Mouse (Mus musculus) hindbrain, embryonic 14.5 days (tissue): ENCODE measurements around the gene Tbata. TPM values are rescaled to one million over a fixed set of nuclear protein-coding genes. Genes with fewer than 3 reads are reported as not detected.

Source experiments
- ATAC-seq: fragments of 200-750 bp; cut with Nextera tagmentation; 2 replicates; pipeline ENCODE4 v1.8.0; 2017; ENCODE audit warnings: moderate number of reproducible peaks, mild to moderate bottlenecking, moderate TSS enrichment, moderate library complexity; ENCODE audit not compliant: low FRiP score
- DNase-seq: peaks from one replicate; pipeline ENCODE4 v3.0.0-alpha.2; 2015; ENCODE audit warnings: low spot score
- H3K27ac ChIP-seq: fragments of 300-500 bp; sonication (generic); 2 replicates; pipeline ENCODE4 v1.5.1; 2014; ENCODE audit warnings: mild to moderate bottlenecking, moderate library complexity
- H3K27me3 ChIP-seq: fragments of 300-500 bp; sonication (generic); 2 replicates; pipeline ENCODE4 v1.6.1; 2014; ENCODE audit warnings: mild to moderate bottlenecking, low read length, mixed read lengths; ENCODE audit not compliant: control insufficient read depth, insufficient read depth
- H3K36me3 ChIP-seq: fragments of 300-500 bp; sonication (generic); replicated peaks from 2 replicates; pipeline ENCODE4 v1.6.1; 2014; ENCODE audit not compliant: control insufficient read depth, insufficient read depth
- H3K4me1 ChIP-seq: fragments of 300-500 bp; sonication (generic); replicated peaks from 2 replicates; pipeline ENCODE4 v1.6.1; 2014; ENCODE audit warnings: antibody characterized with exemption, low read length, mixed read lengths; ENCODE audit not compliant: control insufficient read depth, insufficient read depth
- H3K4me2 ChIP-seq: fragments of 300-500 bp; sonication (generic); replicated peaks from 2 replicates; pipeline ENCODE4 v1.6.1; 2014; ENCODE audit warnings: mild to moderate bottlenecking, moderate library complexity
- H3K4me3 ChIP-seq: fragments of 300-500 bp; sonication (generic); replicated peaks from 2 replicates; pipeline ENCODE4 v1.5.1; 2014; ENCODE audit warnings: mild to moderate bottlenecking, low read length
- H3K9ac ChIP-seq: fragments of 300-500 bp; sonication (generic); 2 replicates; pipeline ENCODE4 v1.6.1; 2014
- H3K9me3 ChIP-seq: fragments of 300-500 bp; sonication (generic); 2 replicates; pipeline ENCODE4 v1.6.1; 2016; ENCODE audit warnings: low read length; ENCODE audit not compliant: control insufficient read depth
- WGBS: fragments of 180-500 bp; shearing (Covaris S2); extraction: QIAGEN DNeasy Blood & Tissue Kit; methylation state at CpG from one replicate; pipeline ENCODE4 v1.1.7; 2014; 5-methylcytosine and 5-hydroxymethylcytosine counted together
- microRNA-seq: library from miRNA; unstranded; fragments of <30 nt; microRNA quantifications from one replicate; pipeline ENCODE4, GENCODE M21; 2016
- polyA plus RNA-seq: library from polyadenylated mRNA; unstranded; fragments of >200 nt; fragmentation: Nextera tagmentation; extraction: Ambion mirVana; gene quantifications from 2 replicates; pipeline ENCODE4 v1.2.1, GENCODE M21; 2014

The Tbata gene
- polyA plus RNA-seq, 1 experiment from 2014 or later = not detected

GRCm38 (mm10) chr10:61236683-61237390 lies 65.1 kb downstream of the Tbata start:
- H3K27me3 ChIP-seq = no peaks in the 10 kb centered on the region
- no peak for DNase-seq
- no peak overlapping the region for H3K27ac ChIP-seq
- H3K4me3 ChIP-seq = no peak overlapping the region
- H3K4me1 ChIP-seq = no peaks in the 10 kb centered on the region
- H3K36me3 ChIP-seq = no peaks in the 10 kb centered on the region
- peaks cover 6% of the 10 kb centered on the region; the same call in 1 of the 2 replicates for H3K9me3 ChIP-seq
- no peak overlapping the region for H3K9ac ChIP-seq
- H3K4me2 ChIP-seq = no peak overlapping the region
- ATAC-seq = no peak
- 64% methylated on average over 4 of the region's 4 CpGs for WGBS

- Histone ChIP-seq H3K9ac (no peak overlapping the region), H3K36me3 (no peaks in the 10 kb centered on the region), H3K9me3 (peaks cover 6% of the 10 kb centered on the region; the same call in 1 of the 2 replicates), H3K4me3 (no peak overlapping the region), H3K27ac (no peak overlapping the region), H3K4me2 (no peak overlapping the region), H3K27me3 (no peaks in the 10 kb centered on the region), H3K4me1 (no peaks in the 10 kb centered on the region)
- ATAC-seq (no peak), DNase-seq (no peak)
- WGBS = 74% methylated on average over 6 of the region's 6 CpGs
Measured at GRCm38 (mm10) chr10:61237391-61237785, 65.6 kb downstream of the Tbata start.

Small RNA genes lying within 50 kb of the gene (microRNA-seq; reads per million reads assigned to microRNA genes)
- not detected for gene Gm44308

Other genes starting within 250 kb of the Tbata start
- 47.6 and 48.5 TPM in 2 replicates for gene Pcbd1, start 82.6 kb upstream of the Tbata start, polyA plus RNA-seq
- 53.6 and 54.5 TPM in 2 replicates for gene Sgpl1, start 24.3 kb upstream of the Tbata start, polyA plus RNA-seq
- 0.27 and 0.36 TPM in 2 replicates for gene Adamts14, start 101.5 kb downstream of the Tbata start, polyA plus RNA-seq
- 0.12 TPM in 1 of 2 replicates, not detected in the other for gene Prf1, start 125.9 kb downstream of the Tbata start, polyA plus RNA-seq
- gene Pald1, start 211.6 kb downstream of the Tbata start, polyA plus RNA-seq = 24.5 and 26.7 TPM in 2 replicates
- 0.13 and 0.29 TPM in 2 replicates for gene Nodal, start 246.0 kb downstream of the Tbata start, polyA plus RNA-seq